10 mouse cellular contexts compared by ENCODE assay signal in genomic region chr4:145161243-145161642, GRCm38 (mm10). TPM values are rescaled to one million over a fixed set of nuclear protein-coding genes. Genes with fewer than 3 reads are reported as not detected.
DNase-seq lines count a peak whose midpoint lies in the region; ATAC-seq and TF ChIP-seq lines count a peak whose summit lies in the region.
"Had no signal": no experiment of that assay in that cellular context is flagged by ENCODE, and none has a peak within 500 bp of the region (broad histone marks: within the 10 kb centered on the region; RNA-seq: fewer than 3 reads in every experiment).

No protein-coding gene starts in this region.

- H3K4me2 ChIP-seq in neural tube, embryonic 14.5 days (ENCODE audit: low read depth, low read length): no peak overlapping the region

- ATAC-seq in neural tube, embryonic 14.5 days (ENCODE audit: low read depth): peak; percentile 54; the same call in 1 of the 2 replicates

- no peak overlapping the region for H3K4me3 ChIP-seq in gastrocnemius, adult 2 months
- H3K4me3 ChIP-seq in neural tube, embryonic 14.5 days (ENCODE audit: low read depth, low read length): no peak overlapping the region
- H3K4me3 ChIP-seq: heart, embryonic 10.5 days had no signal

- no peaks in the 10 kb centered on the region for H3K27me3 ChIP-seq in neural tube, embryonic 14.5 days (ENCODE audit: control insufficient read depth, insufficient read depth, low read length)

- no peaks in the 10 kb centered on the region for H3K9me3 ChIP-seq in neural tube, embryonic 14.5 days (ENCODE audit: control insufficient read depth, low read length)
- H3K9me3 ChIP-seq: heart, embryonic 10.5 days had no signal

- intact Hi-C loops in gastrocnemius, adult 2 months (cut with DNase I): no loop called here
- intact Hi-C loops in gastrocnemius, postnatal 14 days (cut with DNase I; ENCODE audit: low total_unique reads): no loop called here

- no peak overlapping the region for H3K9ac ChIP-seq in neural tube, embryonic 14.5 days (replicated peaks; ENCODE audit: low read depth, low read length)

- no peaks in the 10 kb centered on the region for H3K4me1 ChIP-seq in neural tube, embryonic 14.5 days (ENCODE audit: control insufficient read depth, insufficient read depth, low read length)
- H3K4me1 ChIP-seq: heart, embryonic 10.5 days had no signal

- H3K36me3 ChIP-seq in neural tube, embryonic 14.5 days (ENCODE audit: control insufficient read depth, insufficient read depth, low read length): peaks cover 59% of the 10 kb centered on the region

- DNase-seq in gastrocnemius, adult 2 months: no peak
- no peak for DNase-seq in gastrocnemius, postnatal 14 days
- DNase-seq in neural tube, embryonic 10.5 days (ENCODE audit: extremely low spot score, low spot score): no peak
- peak; percentile 11 for DNase-seq in induced T-regulatory cell, adult 2 months (ENCODE audit: low read depth)
- peak; percentile 42 for DNase-seq in thymus, postnatal 14 days
- no peak for DNase-seq in cerebellum, adult 18-20 months
- no peak for DNase-seq in urinary bladder, adult 2 months (ENCODE audit: low spot score)
- DNase-seq: cerebellum, adult 9-10 months had no signal

- peak; percentile 50 for TF ChIP-seq CTCF in gastrocnemius, adult 2 months (IDR thresholded peaks at IDR 0.05)

- H3K27ac ChIP-seq in gastrocnemius, adult 2 months: no peak overlapping the region
- H3K27ac ChIP-seq in neural tube, embryonic 14.5 days (ENCODE audit: low read depth, low read length): no peak overlapping the region
- H3K27ac ChIP-seq: heart, embryonic 10.5 days had no signal

- 74% methylated on average over 1 of the region's 1 CpGs for WGBS in neural tube, embryonic 14.5 days

RNA-seq across cellular contexts. Expression of gene Vps13d, which starts 33.6 kb away (rescaled TPM):
- total RNA-seq in gastrocnemius, adult 2 months (2021): 10 to 100 TPM; 35.6 to 37.0 TPM
- total RNA-seq in gastrocnemius, postnatal 14 days (2021): 10 to 100 TPM; 22.7 to 25.9 TPM
- 12.9 and 17.8 TPM in 2 replicates for polyA plus RNA-seq in neural tube, embryonic 14.5 days (2014; fragmentation: Nextera tagmentation; extraction: Ambion mirVana)
- 39.3 TPM in 2 replicates for polyA plus RNA-seq in urinary bladder, adult 2 months (2012; rRNA removed)

Comparison
In these comparisons a context has a peak if more than half of its experiments do, and no peak if none do; other contexts are left out.
1. DNase-seq: peak in induced T-regulatory cell, adult 2 months (single experiment) and thymus, postnatal 14 days (single experiment); none in gastrocnemius, adult 2 months (single experiment), gastrocnemius, postnatal 14 days (single experiment), neural tube, embryonic 10.5 days (single experiment), cerebellum, adult 18-20 months (0 of 2) and urinary bladder, adult 2 months (single experiment).